ENCODE assay signal across 10 mouse cellular contexts in genomic region chr6:55792536-55792935, GRCm38 (mm10). TPM values are rescaled to one million over a fixed set of nuclear protein-coding genes. Genes with fewer than 3 reads are reported as not detected.
DNase-seq lines count a peak whose midpoint lies in the region; ATAC-seq and TF ChIP-seq lines count a peak whose summit lies in the region.
"Had no signal": no experiment of that assay in that cellular context is flagged by ENCODE, and none has a peak within 500 bp of the region (broad histone marks: within the 10 kb centered on the region; RNA-seq: fewer than 3 reads in every experiment).

No protein-coding gene starts in this region.

- H3K27ac ChIP-seq in heart, embryonic 10.5 days = peak overlapping the region; percentile 63
- H3K27ac ChIP-seq in forebrain, embryonic 14.5 days (ENCODE audit: low read depth, low read length) = peak overlapping the region; percentile 97
- H3K27ac ChIP-seq in midbrain, embryonic 10.5 days (replicated peaks) = peak overlapping the region; percentile 87
- H3K27ac ChIP-seq: limb, embryonic 12.5 days had no signal

- no peak for DNase-seq in heart, embryonic 10.5 days (ENCODE audit: low spot score)
- no peak for DNase-seq in heart, adult 9 months (ENCODE audit: low spot score in 2 of 2)
- peak; percentile 92 for DNase-seq in forebrain, embryonic 14.5 days (ENCODE audit: low spot score)
- no peak for DNase-seq in midbrain, embryonic 10.5 days (ENCODE audit: low spot score)
- no peak for DNase-seq in adrenal gland, adult (ENCODE audit: inconsistent age in 2 of 2, low spot score in 1 of 2)
- no peak for DNase-seq in spleen, postnatal 36 days (ENCODE audit: low spot score in 2 of 2)
- DNase-seq in spleen, postnatal 4 days (ENCODE audit: low spot score in 2 of 2) = no peak
- DNase-seq: kidney, adult 18-20 months had no signal

- peak; percentile 88 for ATAC-seq in forebrain, embryonic 14.5 days

- H3K9me3 ChIP-seq in heart, embryonic 10.5 days = no peaks in the 10 kb centered on the region
- peaks cover 15% of the 10 kb centered on the region for H3K9me3 ChIP-seq in E14TG2a.4 (ENCODE audit: low read length)
- no peaks in the 10 kb centered on the region for H3K9me3 ChIP-seq in forebrain, embryonic 14.5 days (replicated peaks; ENCODE audit: control insufficient read depth, low read length)
- H3K9me3 ChIP-seq in midbrain, embryonic 10.5 days (replicated peaks) = no peaks in the 10 kb centered on the region
- H3K9me3 ChIP-seq: limb, embryonic 12.5 days had no signal

- H3K4me1 ChIP-seq in heart, embryonic 10.5 days = peaks cover 13% of the 10 kb centered on the region
- peaks cover 66% of the 10 kb centered on the region for H3K4me1 ChIP-seq in E14TG2a.4 (replicated peaks; ENCODE audit: low read depth, low read length)
- peaks cover 30% of the 10 kb centered on the region for H3K4me1 ChIP-seq in forebrain, embryonic 14.5 days (ENCODE audit: control insufficient read depth, insufficient read depth, low read length)
- peaks cover 24% of the 10 kb centered on the region for H3K4me1 ChIP-seq in midbrain, embryonic 10.5 days

- WGBS in heart, embryonic 10.5 days = 40% methylated on average over 8 of the region's 8 CpGs
- WGBS in forebrain, embryonic 14.5 days = 14% methylated on average over 8 of the region's 8 CpGs
- WGBS in midbrain, embryonic 10.5 days = 60% methylated on average over 8 of the region's 8 CpGs

- H3K9ac ChIP-seq in forebrain, embryonic 14.5 days (ENCODE audit: low read length) = peak overlapping the region; percentile 56; the same call in 1 of the 2 replicates
- H3K9ac ChIP-seq: limb, embryonic 12.5 days had no signal

- no peaks in the 10 kb centered on the region for H3K36me3 ChIP-seq in heart, embryonic 10.5 days
- no peaks in the 10 kb centered on the region for H3K36me3 ChIP-seq in E14TG2a.4 (ENCODE audit: insufficient read depth, low read length)
- H3K36me3 ChIP-seq in forebrain, embryonic 14.5 days (ENCODE audit: control insufficient read depth, insufficient read depth, low read length) = no peaks in the 10 kb centered on the region
- no peaks in the 10 kb centered on the region for H3K36me3 ChIP-seq in midbrain, embryonic 10.5 days
- H3K36me3 ChIP-seq: limb, embryonic 12.5 days had no signal

- peak overlapping the region; percentile 36 for H3K4me2 ChIP-seq in forebrain, embryonic 14.5 days (ENCODE audit: low read length)
- H3K4me2 ChIP-seq: limb, embryonic 12.5 days had no signal

- peak overlapping the region; percentile 15 for H3K4me3 ChIP-seq in heart, embryonic 10.5 days
- H3K4me3 ChIP-seq in E14TG2a.4 (replicated peaks; ENCODE audit: low read length) = peak overlapping the region; percentile 20; the same call in 1 of the 2 replicates
- no peak overlapping the region for H3K4me3 ChIP-seq in forebrain, embryonic 14.5 days (ENCODE audit: low read depth, low read length)
- H3K4me3 ChIP-seq in midbrain, embryonic 10.5 days = no peak overlapping the region
- H3K4me3 ChIP-seq: limb, embryonic 12.5 days had no signal

- TF ChIP-seq CTCF in E14TG2a.4 (conservative IDR thresholded peaks at IDR 0.05; ENCODE audit: low read length) = no peak

- no peaks in the 10 kb centered on the region for H3K27me3 ChIP-seq in heart, embryonic 10.5 days (ENCODE audit: insufficient read depth, poor library complexity, severe bottlenecking)
- H3K27me3 ChIP-seq in E14TG2a.4 (ENCODE audit: insufficient read depth, low read length) = no peaks in the 10 kb centered on the region
- H3K27me3 ChIP-seq in forebrain, embryonic 14.5 days (replicated peaks; ENCODE audit: control insufficient read depth, insufficient read depth, low read length) = no peaks in the 10 kb centered on the region
- H3K27me3 ChIP-seq in midbrain, embryonic 10.5 days (ENCODE audit: low read depth, poor library complexity, severe bottlenecking) = no peaks in the 10 kb centered on the region
- H3K27me3 ChIP-seq: limb, embryonic 12.5 days had no signal

RNA-seq across cellular contexts. Expression of gene Itprid1, which starts 44.2 kb away (rescaled TPM):
- polyA plus RNA-seq in heart, embryonic 10.5 days (2016; fragmentation: Nextera tagmentation; extraction: Ambion mirVana) = not detected in 2 replicates
- polyA plus RNA-seq in forebrain, embryonic 14.5 days (2014; fragmentation: Nextera tagmentation; extraction: Ambion mirVana) = 2.2 and 3.0 TPM in 2 replicates
- 0.06 TPM in 1 of 2 replicates, not detected in the other for polyA plus RNA-seq in midbrain, embryonic 10.5 days (2016; fragmentation: Nextera tagmentation; extraction: Ambion mirVana)
- polyA plus RNA-seq: limb, embryonic 12.5 days had no signal

Comparison
In these comparisons a context has a peak if more than half of its experiments do, and no peak if none do; other contexts are left out.
1. H3K4me3 ChIP-seq: peak in heart, embryonic 10.5 days (single experiment) and E14TG2a.4 (single experiment); none in forebrain, embryonic 14.5 days (single experiment) and midbrain, embryonic 10.5 days (single experiment).
2. Peak in every context shown above with its lines, with median percentiles within 50 percentile points of each other: H3K27ac ChIP-seq.